ENCODE assay signal across 7 mouse cellular contexts in the genomic region with DNA sequence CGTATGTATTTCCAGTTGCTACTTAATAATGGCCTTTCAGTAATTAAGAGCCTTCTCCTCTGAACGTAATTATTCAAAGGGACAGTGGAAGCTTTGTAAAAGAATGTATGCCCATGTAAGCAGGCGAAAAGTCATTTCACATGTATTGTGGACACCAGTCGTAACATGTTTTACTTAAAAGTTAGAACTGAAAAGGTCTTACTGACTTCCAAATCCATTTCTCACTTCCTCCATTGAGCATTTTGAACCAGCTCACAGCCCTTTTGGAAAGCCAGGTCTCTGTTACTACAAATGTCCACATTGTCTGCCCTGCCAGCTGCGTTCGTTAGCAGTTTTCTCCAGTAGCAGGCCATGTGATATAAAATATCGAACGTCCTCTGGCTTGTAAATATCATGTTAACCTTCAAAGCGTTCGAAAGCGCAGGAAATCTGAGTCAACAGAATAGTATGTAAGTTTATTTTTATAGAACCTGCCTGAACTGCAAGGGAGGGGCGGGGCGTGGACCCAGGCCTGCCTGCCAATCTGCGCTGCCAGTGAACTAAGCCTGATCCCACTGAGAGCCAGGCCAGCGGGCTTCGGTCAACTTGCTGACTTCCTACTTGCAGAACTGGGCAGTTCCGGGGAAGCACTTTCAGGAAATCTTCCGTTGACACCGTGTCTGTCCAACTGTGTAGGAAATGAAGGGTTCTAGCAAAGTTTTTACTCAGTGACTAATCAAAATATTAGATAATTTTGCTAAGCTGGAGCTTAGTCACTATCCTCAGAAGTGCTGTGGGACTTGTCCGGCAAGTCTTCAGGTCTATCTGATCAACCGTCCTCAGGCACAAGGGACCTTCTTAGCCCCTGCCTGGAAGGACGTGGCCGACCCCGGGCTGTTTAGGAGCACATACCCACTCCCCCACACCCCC. TPM values are rescaled to one million over a fixed set of nuclear protein-coding genes. Genes with fewer than 3 reads are reported as not detected.
DNase-seq lines count a peak whose midpoint lies in the region; ATAC-seq and TF ChIP-seq lines count a peak whose summit lies in the region.

No protein-coding gene starts in this region.

- no peak overlapping the region for H3K9ac ChIP-seq in embryonic facial prominence, embryonic 15.5 days

- DNase-seq in adrenal gland, adult 18-20 months (ENCODE audit: low spot score in 2 of 2), result peak; percentile 55 to 61
- peak; percentile 80 for DNase-seq in kidney, adult 2 months
- no peak for DNase-seq in layer of hippocampus, adult 2 months (ENCODE audit: low spot score in 2 of 2)
- no peak for DNase-seq in retina, embryonic 14.5 days (ENCODE audit: low spot score)
- DNase-seq in right cerebral cortex, adult 2 months (ENCODE audit: low spot score in 2 of 2), result no peak

- 0 out of 2 replicates have a peak, but pooled peaks have one; percentile 34 for ATAC-seq in embryonic facial prominence, embryonic 15.5 days (ENCODE audit: insufficient number of reproducible peaks, low FRiP score, low TSS enrichment, low read depth)
- peak; percentile 75 for ATAC-seq in megakaryocyte-erythroid progenitor cell, adult 5-6 weeks (replicated peaks; ENCODE audit: low FRiP score, low TSS enrichment, poor library complexity, severe bottlenecking)

- no peak for TF ChIP-seq POLR2A in kidney, adult 2 months (IDR thresholded peaks at IDR 0.05; ENCODE audit: low read depth, low read length)

- H3K36me3 ChIP-seq in embryonic facial prominence, embryonic 15.5 days, result no peaks in the 10 kb centered on the region
- H3K36me3 ChIP-seq in kidney, adult 2 months (ENCODE audit: control insufficient read depth, insufficient read depth, low read length), result no peaks in the 10 kb centered on the region

- peak overlapping the region; percentile 17; the same call in 1 of the 2 replicates for H3K27ac ChIP-seq in embryonic facial prominence, embryonic 15.5 days (replicated peaks)
- H3K27ac ChIP-seq in kidney, adult 2 months (ENCODE audit: insufficient read depth, low read depth, low read length), result peak overlapping the region; percentile 26; the same call in 1 of the 2 replicates
- H3K27ac ChIP-seq in layer of hippocampus, adult 2 months, result no peak overlapping the region

- no peak overlapping the region; the same call in 1 of the 2 replicates for H3K4me2 ChIP-seq in embryonic facial prominence, embryonic 15.5 days (replicated peaks)

- WGBS in embryonic facial prominence, embryonic 15.5 days, result 51% methylated on average over 24 of the region's 24 CpGs
- 44% methylated on average over 24 of the region's 24 CpGs for WGBS in kidney, adult 2 months

- H3K27me3 ChIP-seq in embryonic facial prominence, embryonic 15.5 days, result no peaks in the 10 kb centered on the region
- H3K27me3 ChIP-seq in kidney, adult 2 months (replicated peaks; ENCODE audit: control insufficient read depth, insufficient read depth, low read length), result no peaks in the 10 kb centered on the region

- TF ChIP-seq CTCF in kidney, adult 2 months (conservative IDR thresholded peaks at IDR 0.05; ENCODE audit: insufficient read depth, insufficient read length, low read depth, low read length), result no peak
- no peak for TF ChIP-seq CTCF in layer of hippocampus, adult 2 months (conservative IDR thresholded peaks at IDR 0.05)

- H3K4me3 ChIP-seq in embryonic facial prominence, embryonic 15.5 days (replicated peaks), result no peak overlapping the region
- no peak overlapping the region for H3K4me3 ChIP-seq in kidney, adult 2 months (ENCODE audit: insufficient read depth, low read depth, low read length)
- no peak overlapping the region for H3K4me3 ChIP-seq in layer of hippocampus, adult 2 months

- H3K4me1 ChIP-seq in embryonic facial prominence, embryonic 15.5 days, result peaks cover 5% of the 10 kb centered on the region; the same call in 1 of the 2 replicates
- H3K4me1 ChIP-seq in kidney, adult 2 months (ENCODE audit: control insufficient read depth, insufficient read depth, low read length), result peaks cover 15% of the 10 kb centered on the region

- H3K9me3 ChIP-seq in embryonic facial prominence, embryonic 15.5 days (replicated peaks), result no peaks in the 10 kb centered on the region

RNA-seq across cellular contexts. Expression of a gene that starts 9.5 kb away (rescaled TPM):
- total RNA-seq in adrenal gland, adult 18-20 months (2021), result 10 to 100 TPM; 19.7 to 28.7 TPM
- 0.29 and 0.37 TPM in 2 replicates for polyA plus RNA-seq in embryonic facial prominence, embryonic 15.5 days (2015; fragmentation: Nextera tagmentation; extraction: Ambion mirVana)
- 5.1 and 6.4 TPM in 2 replicates for polyA plus RNA-seq in kidney, adult 2 months (2012; rRNA removed)
- total RNA-seq in megakaryocyte-erythroid progenitor cell, adult 5-6 weeks (2014; fragmentation: Nextera tagmentation), result 0.40 and 2.9 TPM in 2 replicates
- 0.65 and 0.89 TPM in 2 replicates for total RNA-seq in megakaryocyte-erythroid progenitor cell, adult 5-6 weeks (2017)
- 1 to 10 TPM; 2.5 to 2.7 TPM for total RNA-seq in layer of hippocampus, adult 2 months (2021)

Comparison
In these comparisons a context has a peak if more than half of its experiments do, and no peak if none do; other contexts are left out.
1. DNase-seq: peak in adrenal gland, adult 18-20 months (2 of 2) and kidney, adult 2 months (single experiment); none in layer of hippocampus, adult 2 months (0 of 2), retina, embryonic 14.5 days (single experiment) and right cerebral cortex, adult 2 months (0 of 2).
2. RNA of a gene that starts 9.5 kb away (total RNA-seq): 19.7 to 28.7 TPM in adrenal gland, adult 18-20 months; 0.40 to 2.9 TPM in megakaryocyte-erythroid progenitor cell, adult 5-6 weeks and 2.5 to 2.7 TPM in layer of hippocampus, adult 2 months; every median in the first group is over 4 times any median in the second.